Mouse (Mus musculus): ENCODE data around the gene Ncf1. TPM values are rescaled to one million over a fixed set of nuclear protein-coding genes. Genes with fewer than 3 reads are reported as not detected.

Ncf1 gene
- polyA plus RNA-seq (2015; fragmentation: Nextera tagmentation; extraction: Ambion mirVana) = 12.3 and 13.1 TPM in 2 replicates

GRCm38 (mm10) chr5:134229391-134229790, at the start of gene Ncf1:
TSS of gene Ncf1 (minus strand) at chr5:134229625.
- H3K9me3 ChIP-seq = no peaks in the 10 kb centered on the region
- H3K36me3 ChIP-seq = no peaks in the 10 kb centered on the region
- peak within 1 kb of the TSS; percentile 57 for H3K27ac ChIP-seq
- no peaks in the 10 kb centered on the region for H3K27me3 ChIP-seq
- no peak for ATAC-seq (ENCODE audit: insufficient number of reproducible peaks, low FRiP score, low TSS enrichment, low read depth)
- peaks cover 41% of the 10 kb centered on the region for H3K4me1 ChIP-seq
- no peak within 1 kb of the TSS for H3K9ac ChIP-seq
- 76% methylated on average over 7 of the region's 7 CpGs for WGBS
- no peak within 1 kb of the TSS for H3K4me2 ChIP-seq
- H3K4me3 ChIP-seq = no peak within 1 kb of the TSS

- Histone ChIP-seq H3K9me3 (no peaks in the 10 kb centered on the region), H3K4me1 (0 out of 2 replicates have a peak, but pooled peaks cover 4% of the 10 kb centered on the region), H3K4me2 (no peak overlapping the region), H3K36me3 (peaks cover 90% of the 10 kb centered on the region), H3K9ac (no peak overlapping the region), H3K4me3 (no peak overlapping the region), H3K27me3 (no peaks in the 10 kb centered on the region), H3K27ac (no peak overlapping the region)
- no peak for ATAC-seq (ENCODE audit: insufficient number of reproducible peaks, low FRiP score, low TSS enrichment, low read depth)
- 82% methylated on average over 4 of the region's 4 CpGs for WGBS
These were observed 47.7 kb upstream of the Ncf1 start for GRCm38 (mm10) chr5:134277109-134277508.

GRCm38 (mm10) chr5:134275556-134275955, 46.1 kb upstream of the Ncf1 start:
- Histone ChIP-seq H3K9ac (no peak overlapping the region), H3K27ac (no peak overlapping the region; the same call in 1 of the 2 replicates), H3K4me3 (no peak overlapping the region), H3K36me3 (peaks cover 93% of the 10 kb centered on the region), H3K27me3 (no peaks in the 10 kb centered on the region), H3K4me1 (0 out of 2 replicates have a peak, but pooled peaks cover 4% of the 10 kb centered on the region), H3K9me3 (no peaks in the 10 kb centered on the region), H3K4me2 (no peak overlapping the region)
- no peak for ATAC-seq (ENCODE audit: insufficient number of reproducible peaks, low FRiP score, low TSS enrichment, low read depth)
- WGBS = 83% methylated on average over 10 of the region's 10 CpGs

GRCm38 (mm10) chr5:134275021-134275420, 45.6 kb upstream of the Ncf1 start:
- no peaks in the 10 kb centered on the region for H3K9me3 ChIP-seq
- 0 out of 2 replicates have a peak, but pooled peaks cover 4% of the 10 kb centered on the region for H3K4me1 ChIP-seq
- H3K4me2 ChIP-seq = no peak overlapping the region
- H3K27me3 ChIP-seq = no peaks in the 10 kb centered on the region
- no peak overlapping the region for H3K27ac ChIP-seq
- H3K4me3 ChIP-seq = no peak overlapping the region
- ATAC-seq (ENCODE audit: insufficient number of reproducible peaks, low FRiP score, low TSS enrichment, low read depth) = no peak
- 74% methylated on average over 11 of the region's 11 CpGs for WGBS
- H3K36me3 ChIP-seq = peaks cover 92% of the 10 kb centered on the region
- no peak overlapping the region for H3K9ac ChIP-seq

GRCm38 (mm10) chr5:134273761-134274160, 44.3 kb upstream of the Ncf1 start:
- no peaks in the 10 kb centered on the region for H3K9me3 ChIP-seq
- no peak for ATAC-seq (ENCODE audit: insufficient number of reproducible peaks, low FRiP score, low TSS enrichment, low read depth)
- no peak overlapping the region for H3K9ac ChIP-seq
- H3K4me1 ChIP-seq = 0 out of 2 replicates have a peak, but pooled peaks cover 4% of the 10 kb centered on the region
- no peak overlapping the region for H3K4me3 ChIP-seq
- H3K27me3 ChIP-seq = no peaks in the 10 kb centered on the region
- no peak overlapping the region for H3K4me2 ChIP-seq
- peaks cover 90% of the 10 kb centered on the region for H3K36me3 ChIP-seq
- H3K27ac ChIP-seq = no peak overlapping the region
- WGBS = 89% methylated on average over 8 of the region's 8 CpGs

GRCm38 (mm10) chr5:134272761-134273160, 43.3 kb upstream of the Ncf1 start:
- H3K27ac ChIP-seq = no peak overlapping the region
- no peak overlapping the region for H3K4me2 ChIP-seq
- WGBS = 71% methylated on average over 11 of the region's 11 CpGs
- no peak overlapping the region for H3K9ac ChIP-seq
- H3K4me1 ChIP-seq = 0 out of 2 replicates have a peak, but pooled peaks cover 4% of the 10 kb centered on the region
- peaks cover 90% of the 10 kb centered on the region for H3K36me3 ChIP-seq
- H3K4me3 ChIP-seq = no peak overlapping the region
- ATAC-seq (ENCODE audit: insufficient number of reproducible peaks, low FRiP score, low TSS enrichment, low read depth) = no peak
- H3K9me3 ChIP-seq = no peaks in the 10 kb centered on the region
- no peaks in the 10 kb centered on the region for H3K27me3 ChIP-seq

GRCm38 (mm10) chr5:134271421-134271820, 42.0 kb upstream of the Ncf1 start:
- peaks cover 89% of the 10 kb centered on the region for H3K36me3 ChIP-seq
- H3K4me3 ChIP-seq = no peak overlapping the region
- no peak overlapping the region for H3K4me2 ChIP-seq
- 0 out of 2 replicates have a peak, but pooled peaks cover 4% of the 10 kb centered on the region for H3K4me1 ChIP-seq
- H3K9me3 ChIP-seq = no peaks in the 10 kb centered on the region
- H3K9ac ChIP-seq = no peak overlapping the region
- ATAC-seq (ENCODE audit: insufficient number of reproducible peaks, low FRiP score, low TSS enrichment, low read depth) = no peak
- no peak overlapping the region for H3K27ac ChIP-seq
- H3K27me3 ChIP-seq = no peaks in the 10 kb centered on the region
- WGBS = 86% methylated on average over 11 of the region's 11 CpGs

GRCm38 (mm10) chr5:134270566-134270965, 41.1 kb upstream of the Ncf1 start:
- Histone ChIP-seq H3K9me3 (no peaks in the 10 kb centered on the region), H3K36me3 (peaks cover 91% of the 10 kb centered on the region), H3K9ac (no peak overlapping the region), H3K4me2 (no peak overlapping the region), H3K4me3 (no peak overlapping the region), H3K27me3 (no peaks in the 10 kb centered on the region), H3K4me1 (0 out of 2 replicates have a peak, but pooled peaks cover 4% of the 10 kb centered on the region), H3K27ac (no peak overlapping the region)
- 79% methylated on average over 4 of the region's 4 CpGs for WGBS
- no peak for ATAC-seq (ENCODE audit: insufficient number of reproducible peaks, low FRiP score, low TSS enrichment, low read depth)

GRCm38 (mm10) chr5:134269751-134270150, 40.3 kb upstream of the Ncf1 start:
- Histone ChIP-seq H3K4me1 (no peaks in the 10 kb centered on the region), H3K4me3 (no peak overlapping the region), H3K27me3 (no peaks in the 10 kb centered on the region), H3K9ac (no peak overlapping the region), H3K27ac (no peak overlapping the region), H3K4me2 (no peak overlapping the region), H3K9me3 (no peaks in the 10 kb centered on the region), H3K36me3 (peaks cover 90% of the 10 kb centered on the region)
- no peak for ATAC-seq (ENCODE audit: insufficient number of reproducible peaks, low FRiP score, low TSS enrichment, low read depth)
- WGBS = 77% methylated on average over 5 of the region's 5 CpGs

GRCm38 (mm10) chr5:134268751-134269150, 39.3 kb upstream of the Ncf1 start:
- Histone ChIP-seq H3K9me3 (no peaks in the 10 kb centered on the region), H3K27ac (no peak overlapping the region), H3K4me1 (no peaks in the 10 kb centered on the region), H3K9ac (no peak overlapping the region), H3K27me3 (no peaks in the 10 kb centered on the region), H3K4me2 (no peak overlapping the region), H3K4me3 (no peak overlapping the region), H3K36me3 (peaks cover 91% of the 10 kb centered on the region)
- 91% methylated on average over 8 of the region's 8 CpGs for WGBS
- no peak for ATAC-seq (ENCODE audit: insufficient number of reproducible peaks, low FRiP score, low TSS enrichment, low read depth)

GRCm38 (mm10) chr5:134266404-134266803, 37.0 kb upstream of the Ncf1 start:
- 87% methylated on average over 18 of the region's 18 CpGs for WGBS
- H3K27me3 ChIP-seq = no peaks in the 10 kb centered on the region
- H3K4me2 ChIP-seq = no peak overlapping the region
- H3K9me3 ChIP-seq = no peaks in the 10 kb centered on the region
- H3K27ac ChIP-seq = no peak overlapping the region
- no peak overlapping the region for H3K4me3 ChIP-seq
- peaks cover 93% of the 10 kb centered on the region for H3K36me3 ChIP-seq
- ATAC-seq (ENCODE audit: insufficient number of reproducible peaks, low FRiP score, low TSS enrichment, low read depth) = peak; percentile 58; the same call in 1 of the 2 replicates
- H3K4me1 ChIP-seq = no peaks in the 10 kb centered on the region
- H3K9ac ChIP-seq = no peak overlapping the region

- ATAC-seq (ENCODE audit: insufficient number of reproducible peaks, low FRiP score, low TSS enrichment, low read depth) = no peak
- Histone ChIP-seq H3K36me3 (peaks cover 93% of the 10 kb centered on the region), H3K27me3 (no peaks in the 10 kb centered on the region), H3K4me1 (no peaks in the 10 kb centered on the region), H3K9me3 (no peaks in the 10 kb centered on the region), H3K27ac (no peak overlapping the region), H3K4me2 (no peak overlapping the region), H3K9ac (no peak overlapping the region), H3K4me3 (no peak overlapping the region)
- WGBS = 73% methylated on average over 2 of the region's 2 CpGs
These were observed 36.5 kb upstream of the Ncf1 start for GRCm38 (mm10) chr5:134265890-134266289.

Measured in limb, embryonic 15.5 days (tissue).